Mouse (Mus musculus): Measurements from ENCODE around the gene Tbc1d24.

Tbc1d24 gene

DNA sequence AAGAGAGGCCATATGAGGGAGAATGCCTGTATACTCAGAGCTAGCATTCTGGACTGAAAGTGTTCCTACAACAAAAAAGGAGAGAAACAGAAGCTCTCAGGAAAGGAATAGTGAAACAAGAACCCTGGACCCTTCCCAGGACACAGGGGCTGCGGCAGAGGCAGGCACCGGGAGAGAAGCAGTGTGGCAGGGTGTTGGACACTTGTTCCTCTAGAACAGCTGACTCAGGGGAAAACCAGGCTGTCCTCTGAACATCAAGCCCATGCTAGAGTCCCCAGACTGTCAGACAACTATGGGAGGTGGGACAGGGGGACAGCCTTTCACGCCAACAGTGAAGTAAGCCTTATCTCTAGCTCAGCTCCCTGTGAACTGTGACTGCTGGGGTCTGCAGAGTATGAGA is 5.2 kb upstream of the Tbc1d24 start:
- DNase-seq (ENCODE audit: low read depth, low spot score) = no peak

DNA sequence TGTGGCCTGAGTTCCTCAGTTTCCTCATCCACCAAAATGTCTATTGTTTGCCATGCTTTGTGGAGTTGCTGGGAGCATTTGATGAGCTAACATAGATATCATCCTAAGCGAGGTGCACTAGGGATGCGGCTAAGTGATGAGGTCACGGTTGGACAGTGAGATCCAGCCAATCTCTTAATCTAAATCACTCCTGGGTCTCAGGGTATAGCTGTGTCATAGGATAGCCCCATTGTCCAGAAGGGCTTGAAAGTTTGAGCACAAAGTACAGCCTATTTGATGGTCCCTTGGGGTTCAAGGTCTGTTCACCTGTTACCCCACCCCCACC is 4.5 kb upstream of the Tbc1d24 start:
- DNase-seq (ENCODE audit: low read depth, low spot score) = no peak

DNA sequence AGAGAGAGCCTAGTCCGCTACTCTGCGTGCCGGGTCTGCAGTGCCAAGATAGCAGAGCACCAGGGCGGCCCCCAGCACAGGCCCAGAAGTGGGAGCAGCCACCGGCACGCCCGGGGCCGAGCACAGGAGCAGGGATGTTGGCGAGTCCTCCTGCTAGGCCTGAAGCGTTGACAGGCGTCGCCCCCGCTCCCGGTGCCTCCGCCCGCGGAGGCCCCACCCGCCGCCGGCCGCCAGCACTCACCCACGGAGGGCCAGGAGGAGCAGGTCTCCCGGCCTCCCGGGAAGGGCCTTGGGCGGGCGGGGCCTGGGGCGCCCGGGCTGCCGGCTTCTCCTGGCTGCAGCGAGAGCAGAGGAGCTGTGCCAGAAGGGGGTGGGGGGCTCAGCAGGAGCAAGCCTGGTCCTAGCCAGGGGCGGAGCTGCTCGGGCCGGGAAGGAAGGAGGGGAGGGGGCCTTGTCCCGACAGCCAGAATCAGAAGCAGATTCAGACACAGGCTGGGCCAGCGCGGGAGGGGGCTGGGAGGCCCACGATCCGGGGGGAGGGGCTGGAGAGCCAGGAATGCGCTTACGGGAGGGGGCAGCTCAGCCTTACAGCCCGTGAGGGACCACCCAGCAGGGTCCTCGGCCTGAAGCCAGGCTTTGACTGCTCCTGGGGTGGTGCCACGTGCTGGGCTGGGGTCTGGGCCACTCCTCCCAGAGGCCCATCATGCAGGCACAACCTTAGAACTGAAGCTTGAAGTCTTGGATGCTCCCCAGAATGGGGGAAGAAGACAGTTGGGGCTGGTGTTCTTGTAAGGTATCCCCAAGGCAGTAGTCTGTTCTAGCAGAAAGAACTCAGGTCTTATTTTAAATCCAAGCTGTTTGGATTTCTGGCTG is 3.9 kb upstream of the Tbc1d24 start, which contains the start of gene Ntn3:
Ntn3 (minus strand) TSS at position 489 of the 873 bp plus-strand sequence.
- DNase-seq (ENCODE audit: low read depth, low spot score) = peak; percentile 84

DNA sequence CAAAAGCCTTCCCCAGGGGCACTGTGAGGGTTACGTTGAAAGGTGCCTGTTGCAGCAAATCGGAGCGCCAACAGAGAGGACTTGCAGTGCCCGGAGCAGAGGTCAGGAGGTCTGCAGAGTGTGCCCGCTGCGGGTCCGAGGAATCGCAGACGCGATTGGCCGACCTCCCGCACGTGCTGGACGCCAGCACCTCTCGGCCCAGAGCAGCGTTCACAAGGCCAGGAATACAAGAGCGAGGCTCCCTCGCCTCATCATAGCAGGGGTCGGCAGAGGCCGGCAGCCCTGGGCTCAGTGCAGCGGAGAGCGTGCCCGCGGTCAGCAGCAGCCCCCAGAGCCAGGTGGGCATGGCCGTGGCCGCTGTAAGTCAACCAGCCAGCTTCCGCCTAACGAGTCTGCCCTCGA is 3.3 kb upstream of the Tbc1d24 start:
- DNase-seq (ENCODE audit: low read depth, low spot score) = peak; percentile 49

DNA sequence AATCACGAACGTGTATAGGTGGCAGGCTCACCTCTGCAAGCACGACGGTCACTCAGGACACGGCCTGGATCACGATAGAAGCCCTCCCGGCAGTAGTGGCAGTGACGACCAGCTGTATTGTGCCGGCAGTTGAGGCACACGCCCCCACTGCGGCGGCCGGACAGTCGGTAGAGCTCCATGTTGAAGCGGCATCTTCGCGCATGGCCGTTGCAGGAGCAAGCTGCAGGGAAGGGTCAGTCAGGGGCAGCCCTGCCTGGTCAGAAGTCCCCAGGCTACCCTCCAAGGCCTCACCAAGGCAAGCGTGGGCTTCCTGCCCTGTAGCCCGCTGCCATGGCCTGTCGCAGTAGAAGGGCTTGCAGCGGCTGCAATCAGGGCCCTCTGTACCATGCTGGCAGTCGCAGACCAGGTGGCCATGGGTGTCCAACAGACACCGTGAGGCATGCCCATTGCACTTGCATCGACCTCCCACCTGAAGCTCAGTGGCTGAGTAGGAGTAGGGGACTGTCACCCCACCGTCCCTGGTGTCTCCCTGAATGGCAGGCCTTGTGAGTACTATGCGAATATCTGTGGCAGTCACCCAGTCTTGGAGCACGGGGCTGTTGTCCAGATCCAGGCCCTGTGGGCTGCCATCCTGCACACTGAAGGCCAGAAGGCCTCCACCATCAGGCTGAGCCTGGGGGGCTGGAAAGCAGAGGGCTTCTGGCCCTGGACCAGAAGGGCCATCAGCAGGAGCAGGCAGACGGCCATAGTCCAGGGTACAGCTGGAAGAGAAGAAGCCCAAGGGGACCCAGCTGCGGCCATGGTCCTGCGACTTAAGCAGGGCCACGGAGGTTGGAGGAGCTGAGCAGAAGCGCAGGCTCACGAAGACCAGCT is 2.6 kb upstream of the Tbc1d24 start:
- DNase-seq (ENCODE audit: low read depth, low spot score) = no peak

DNA sequence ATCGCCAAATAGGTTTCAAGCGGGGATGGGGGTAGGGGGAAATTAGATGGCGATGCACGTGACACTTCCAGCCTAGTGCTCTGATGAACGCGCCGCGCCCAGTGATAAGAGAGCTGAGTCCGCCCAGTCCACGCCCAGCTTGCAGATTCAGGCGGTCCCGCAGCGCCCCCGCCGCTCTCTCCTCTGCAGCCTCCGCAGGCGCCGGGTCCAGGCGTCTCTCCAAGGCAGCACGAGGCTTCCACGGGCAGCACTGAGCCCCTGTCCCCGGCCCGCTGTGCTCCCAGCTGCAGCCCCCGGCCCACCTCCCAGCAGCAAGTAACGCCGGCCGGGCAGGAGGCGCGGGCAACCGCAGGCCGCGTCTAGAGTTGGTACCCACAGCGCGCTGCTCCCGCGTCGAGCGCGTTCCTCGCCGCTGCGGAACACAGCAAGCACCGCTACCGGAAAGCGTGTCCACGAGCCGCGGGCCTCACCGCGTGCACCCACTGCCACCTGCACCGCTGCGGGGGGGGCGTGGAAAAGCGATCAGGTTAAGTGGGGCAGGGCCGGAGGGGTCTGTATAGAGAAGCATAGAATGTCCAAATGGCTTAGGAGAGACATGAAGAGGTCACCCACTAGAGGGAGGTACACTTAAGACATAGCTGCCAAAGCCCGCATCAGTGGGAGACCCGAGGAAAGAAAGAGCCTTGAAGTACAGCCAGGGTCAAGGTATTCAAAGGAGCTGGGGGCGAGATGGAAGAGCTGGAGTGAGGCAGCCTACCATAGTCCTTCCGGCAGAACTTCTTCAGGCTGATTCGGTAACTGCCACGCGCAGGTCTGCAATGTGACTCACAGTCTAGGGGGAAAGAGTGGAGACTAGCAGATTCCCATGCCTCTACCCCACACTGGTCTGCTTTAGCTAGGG is 1.3 kb upstream of the Tbc1d24 start:
- DNase-seq (ENCODE audit: low read depth, low spot score) = peak; percentile 50

DNA sequence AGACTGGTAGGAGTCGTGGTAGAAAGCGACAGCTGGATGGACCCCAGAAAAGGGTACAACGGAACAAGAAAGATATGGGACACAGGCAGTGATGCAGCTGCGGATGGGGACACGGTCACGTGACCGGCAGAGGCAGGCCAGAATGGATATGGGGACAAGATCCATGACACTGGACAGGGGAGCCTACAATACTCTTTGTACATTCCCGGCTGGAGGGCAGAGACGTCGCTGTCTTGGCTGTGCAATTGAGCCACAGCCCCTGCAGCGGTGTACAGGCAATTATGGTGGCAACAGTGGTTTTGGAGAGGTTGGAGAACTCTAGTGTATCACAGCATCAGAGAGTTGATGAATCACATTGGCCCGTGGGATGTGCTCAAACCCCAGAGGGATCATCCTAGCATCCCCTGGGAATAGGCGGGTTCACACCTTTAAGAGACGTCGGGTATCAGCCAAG is 573 bp upstream of the Tbc1d24 start:
- DNase-seq (ENCODE audit: low read depth, low spot score) = no peak

DNA sequence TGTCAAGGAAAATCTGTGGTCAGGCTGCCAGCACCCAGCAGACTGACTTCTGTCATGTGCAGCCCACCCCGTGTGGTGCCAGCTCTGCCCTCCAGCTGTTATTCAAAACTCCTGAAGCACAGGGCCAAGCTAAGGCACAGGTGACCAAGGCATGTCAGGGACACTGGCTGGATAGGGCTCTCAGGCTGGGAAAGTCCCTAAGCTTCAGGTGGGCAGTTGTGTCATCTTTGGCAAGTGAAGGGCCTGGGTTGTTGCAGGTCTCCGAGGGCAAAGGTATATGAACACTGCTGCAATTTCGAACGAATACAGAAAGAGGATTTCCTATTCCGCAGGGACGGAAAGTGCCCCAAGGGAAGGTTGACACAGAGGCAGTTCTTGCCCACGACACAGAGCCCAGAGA is 516 bp downstream of the Tbc1d24 start:
- DNase-seq (ENCODE audit: low read depth, low spot score) = no peak

DNA sequence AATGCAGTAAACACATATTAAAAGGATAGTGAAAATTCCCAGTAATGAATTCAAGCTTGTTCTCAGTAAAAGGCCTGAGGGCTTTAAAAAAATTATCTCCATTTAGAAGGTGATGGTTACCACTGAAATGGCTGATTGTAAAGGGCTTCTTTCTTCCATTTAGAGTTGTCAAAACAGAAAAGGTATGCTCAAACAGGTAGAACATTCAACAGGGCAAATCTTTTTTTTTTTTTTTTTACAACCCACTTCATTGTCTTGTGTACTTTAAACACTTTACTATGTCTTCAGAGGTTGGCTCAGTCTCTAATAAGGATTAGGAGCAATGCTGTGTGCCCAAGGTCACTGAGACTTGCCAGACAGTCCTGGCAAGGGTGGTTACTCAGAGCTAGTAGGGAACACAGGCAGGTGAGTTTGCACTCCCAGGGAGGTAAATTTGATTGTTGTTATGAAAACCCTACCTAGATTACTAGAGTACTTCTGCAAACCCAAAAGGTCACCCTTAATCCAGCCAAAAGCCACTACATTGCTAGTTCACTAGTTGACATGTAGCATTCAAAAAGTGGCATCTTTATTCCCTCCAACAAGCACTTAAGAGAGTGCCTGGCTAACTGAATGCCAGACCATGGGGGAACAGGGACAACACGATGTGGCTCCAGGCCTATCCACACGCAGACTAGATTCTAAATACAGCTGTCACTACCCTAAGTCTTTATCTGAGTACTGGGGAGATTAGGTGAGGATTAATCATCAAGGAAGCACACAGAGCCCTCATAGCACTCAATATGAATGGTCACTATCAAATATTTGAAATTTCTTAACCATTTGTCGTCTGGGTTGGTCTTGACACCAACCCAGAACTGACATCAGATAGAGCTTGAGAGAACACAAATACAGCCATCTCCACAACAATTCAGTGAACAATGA is 1.5 kb downstream of the Tbc1d24 start:
- DNase-seq (ENCODE audit: low read depth, low spot score) = no peak

DNA sequence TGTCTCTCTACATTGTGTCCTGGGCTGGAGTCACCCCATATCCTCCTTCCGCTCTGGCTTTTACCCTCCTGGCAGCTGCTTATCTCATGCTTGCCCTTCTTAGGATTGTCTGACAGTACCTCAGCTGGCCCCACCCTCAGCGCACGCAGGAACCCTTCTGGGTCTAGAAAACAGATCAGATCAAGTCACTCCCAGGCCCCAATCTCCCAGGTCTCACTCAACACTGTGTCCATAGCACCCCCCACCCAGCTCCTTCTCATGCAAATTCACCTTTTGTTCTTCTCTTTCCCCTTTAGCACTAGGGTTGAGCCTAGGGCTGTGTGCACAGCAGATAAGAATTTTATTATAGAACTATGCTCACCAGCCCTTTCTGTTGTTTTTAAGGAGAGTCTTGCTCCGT is 2.3 kb downstream of the Tbc1d24 start:
- DNase-seq (ENCODE audit: low read depth, low spot score) = no peak

DNA sequence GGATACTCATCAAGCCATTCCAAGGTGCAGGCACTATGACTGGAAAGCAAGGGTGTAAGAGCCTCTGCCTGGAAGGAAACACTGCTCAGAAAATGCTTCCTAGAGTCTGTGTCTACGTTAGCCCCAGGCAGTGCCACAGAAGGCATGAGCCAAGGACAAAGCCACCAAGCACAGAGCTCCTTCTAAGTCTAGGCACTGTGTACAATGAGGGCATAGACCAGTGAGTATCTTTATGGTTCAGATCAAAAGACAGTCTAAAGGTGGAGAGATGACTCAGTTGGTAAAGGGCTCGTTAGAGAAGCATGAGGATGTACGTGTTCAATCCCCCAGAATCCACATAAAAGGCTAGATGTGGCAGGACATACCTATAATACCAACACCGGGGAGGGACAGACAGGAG is 4.3 kb downstream of the Tbc1d24 start:
- DNase-seq (ENCODE audit: low read depth, low spot score) = no peak

DNA sequence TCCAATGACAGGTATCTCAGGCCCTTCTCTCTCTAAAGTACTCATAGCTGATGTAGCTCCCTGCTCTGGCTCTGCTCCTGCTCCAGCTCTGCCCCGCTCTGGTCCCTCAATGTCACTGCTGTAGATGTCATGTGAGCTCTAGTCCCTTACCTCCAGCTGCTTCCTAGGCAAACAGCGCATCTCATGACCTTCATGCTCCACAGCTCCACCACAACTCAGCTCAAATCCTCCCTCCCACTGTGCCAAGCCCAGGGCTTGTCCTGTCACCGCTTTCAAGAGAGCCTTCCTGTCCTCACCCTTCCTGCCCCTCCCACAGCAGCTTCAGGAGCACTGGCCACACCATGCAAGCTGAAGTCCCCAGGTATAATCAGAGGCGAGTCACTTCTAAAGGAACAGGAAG is 5.6 kb downstream of the Tbc1d24 start:
- DNase-seq (ENCODE audit: low read depth, low spot score) = no peak

DNA sequence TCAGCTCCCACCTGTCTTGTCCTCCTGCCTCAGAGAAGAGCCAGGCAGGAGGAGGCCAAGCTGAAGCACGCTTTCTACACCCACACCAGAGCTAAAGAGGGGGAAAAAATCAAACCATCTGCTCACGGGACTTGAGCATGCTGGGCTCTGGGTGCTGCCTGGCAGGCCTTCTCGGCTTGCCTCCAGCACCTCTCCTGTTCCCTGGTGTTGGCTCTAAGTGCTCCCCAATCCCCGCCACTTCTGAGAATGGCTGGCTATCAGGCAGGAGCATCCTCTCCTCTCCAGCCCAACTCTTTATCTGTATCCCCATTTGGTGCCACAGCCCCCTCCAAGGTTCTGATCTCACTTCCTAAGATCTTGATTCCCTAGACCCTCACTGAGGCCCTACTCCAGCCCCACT is 6.1 kb downstream of the Tbc1d24 start:
- no peak for DNase-seq (ENCODE audit: low read depth, low spot score)

DNA sequence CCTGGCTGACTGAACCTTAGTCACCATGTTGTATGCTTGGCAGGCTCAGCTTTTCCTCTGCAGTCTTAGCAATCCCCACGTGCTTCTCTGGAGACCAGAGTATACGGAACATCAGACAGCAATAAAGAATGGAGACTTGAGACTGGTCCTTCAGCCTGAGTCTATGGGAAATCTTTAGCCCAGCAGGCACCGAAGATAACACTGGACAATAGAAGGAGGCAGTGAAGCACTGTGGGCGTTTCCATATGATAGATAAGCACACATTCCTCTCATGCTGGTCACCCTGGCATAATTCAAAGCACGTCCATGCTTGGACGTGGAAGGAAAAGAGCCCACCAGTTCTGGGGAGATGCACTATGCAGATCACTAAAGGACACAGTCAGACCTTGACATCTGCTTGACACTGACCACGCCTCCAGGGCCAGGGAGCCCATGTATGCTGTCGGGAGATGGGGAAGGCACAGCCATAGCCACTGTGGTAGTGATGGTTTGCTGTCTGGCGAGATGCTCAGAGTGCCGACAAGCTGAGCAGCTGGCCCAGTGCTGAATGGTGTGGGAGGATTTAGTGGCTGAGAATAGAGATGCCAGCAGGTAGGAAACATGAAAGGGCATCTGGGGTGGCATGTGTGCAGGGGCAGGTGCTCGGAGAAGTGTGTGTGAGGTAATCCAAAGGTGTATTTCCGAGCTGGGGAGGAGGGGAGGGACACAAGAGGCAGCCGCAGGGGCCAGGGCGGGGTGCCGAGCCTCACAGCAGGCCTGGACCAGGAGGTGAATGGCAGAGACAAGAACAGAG is 8.1 kb downstream of the Tbc1d24 start:
- DNase-seq (ENCODE audit: low read depth, low spot score) = no peak

DNA sequence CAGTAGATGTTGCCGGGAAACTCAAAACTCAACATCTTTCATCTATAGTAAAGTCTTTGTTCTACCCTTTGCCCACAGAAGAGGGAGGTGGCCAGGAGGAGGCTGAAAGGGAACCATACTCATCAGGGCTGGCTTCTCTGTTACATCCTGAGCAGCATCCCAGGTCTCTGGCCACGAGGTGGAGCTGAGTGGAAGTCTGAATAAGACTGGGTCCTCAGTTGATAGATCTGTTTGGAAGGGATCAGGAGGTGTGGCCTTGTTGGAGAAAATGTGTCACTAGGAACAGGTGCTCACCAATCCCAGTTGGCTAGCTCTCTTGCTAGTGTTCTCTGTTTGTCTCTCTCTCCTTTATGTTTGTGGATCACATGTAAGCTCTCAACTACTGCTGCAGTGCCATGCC is 10.0 kb downstream of the Tbc1d24 start:
- DNase-seq (ENCODE audit: low read depth, low spot score) = no peak

DNA sequence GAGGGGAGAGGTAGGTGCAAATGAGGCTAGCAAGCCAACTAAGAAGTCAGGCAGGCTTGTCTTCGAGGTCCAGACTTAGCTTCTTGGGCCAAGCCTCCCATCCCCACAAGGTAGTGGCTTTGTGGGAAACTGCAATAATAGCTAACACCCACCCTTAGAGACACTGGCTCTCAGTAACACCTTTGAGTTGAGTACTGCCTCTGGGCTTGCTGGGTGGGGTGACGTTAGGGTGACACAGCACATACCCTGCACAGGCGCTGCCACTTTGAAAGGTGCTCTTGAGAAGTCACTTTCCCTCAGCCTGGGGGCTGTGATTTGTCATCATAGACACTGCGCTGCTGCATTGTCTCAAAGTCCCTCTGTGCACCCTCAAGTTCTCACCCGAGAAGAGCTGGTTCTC is 11.6 kb downstream of the Tbc1d24 start:
- no peak for DNase-seq (ENCODE audit: low read depth, low spot score)

DNA sequence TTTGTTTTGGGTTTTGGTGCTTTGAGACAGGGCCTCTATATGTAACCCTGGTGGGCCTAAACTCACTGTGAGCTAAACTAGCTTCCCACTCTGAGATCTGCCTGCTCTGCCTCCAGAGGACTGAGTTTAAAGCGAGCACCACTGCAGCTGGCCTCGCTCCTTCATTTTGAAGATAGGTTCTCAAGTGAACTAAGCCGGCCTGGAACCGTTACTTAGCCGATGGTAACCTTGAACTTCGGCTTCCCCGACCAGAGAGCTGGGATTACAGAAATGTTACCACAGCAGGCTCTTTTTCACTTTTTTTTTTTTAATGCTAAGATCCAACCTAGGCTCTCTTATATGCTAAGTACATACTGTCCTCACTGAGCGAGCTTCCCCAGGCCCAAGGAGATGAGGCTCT is 12.1 kb downstream of the Tbc1d24 start:
- DNase-seq (ENCODE audit: low read depth, low spot score) = no peak

DNA sequence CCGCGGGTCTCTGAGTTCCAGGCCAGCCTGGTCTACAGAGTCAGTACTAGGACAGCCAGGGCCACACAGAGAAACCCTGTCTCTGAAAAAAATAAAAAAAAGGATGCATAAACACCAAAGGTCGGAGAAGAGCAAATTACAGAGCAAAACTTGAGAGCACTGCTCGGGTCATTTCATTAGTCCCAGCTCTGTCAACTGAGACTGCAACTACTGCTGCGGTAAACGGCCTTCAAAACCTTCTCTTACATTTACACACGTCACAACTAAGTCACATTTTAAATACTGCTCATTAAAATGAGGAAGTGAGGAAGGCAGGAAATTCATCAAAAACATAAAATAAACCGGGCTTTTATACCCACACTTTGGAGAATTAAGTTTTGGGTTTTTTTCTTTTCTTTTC is 12.5 kb downstream of the Tbc1d24 start:
- no peak for DNase-seq (ENCODE audit: low read depth, low spot score)

DNA sequence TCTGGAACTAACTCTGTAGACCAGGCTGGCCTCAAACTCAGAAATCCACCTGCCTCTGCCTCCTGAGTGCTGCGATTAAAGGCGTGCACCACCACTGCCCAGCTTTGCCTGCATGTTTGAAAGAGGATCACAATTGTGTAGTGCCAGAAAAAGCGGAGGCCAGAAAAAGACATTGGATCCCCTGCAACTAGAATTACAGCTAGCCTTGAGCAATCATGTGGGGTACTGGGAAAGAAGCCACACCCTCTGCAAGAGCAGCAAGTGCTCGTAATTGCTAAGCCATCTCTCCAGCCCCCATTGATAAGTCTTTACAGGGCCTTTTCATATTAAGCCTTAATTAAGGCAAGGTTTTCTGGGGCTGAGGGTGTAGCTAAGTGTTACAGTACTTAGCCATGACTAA is 13.9 kb downstream of the Tbc1d24 start:
- no peak for DNase-seq (ENCODE audit: low read depth, low spot score)

DNA sequence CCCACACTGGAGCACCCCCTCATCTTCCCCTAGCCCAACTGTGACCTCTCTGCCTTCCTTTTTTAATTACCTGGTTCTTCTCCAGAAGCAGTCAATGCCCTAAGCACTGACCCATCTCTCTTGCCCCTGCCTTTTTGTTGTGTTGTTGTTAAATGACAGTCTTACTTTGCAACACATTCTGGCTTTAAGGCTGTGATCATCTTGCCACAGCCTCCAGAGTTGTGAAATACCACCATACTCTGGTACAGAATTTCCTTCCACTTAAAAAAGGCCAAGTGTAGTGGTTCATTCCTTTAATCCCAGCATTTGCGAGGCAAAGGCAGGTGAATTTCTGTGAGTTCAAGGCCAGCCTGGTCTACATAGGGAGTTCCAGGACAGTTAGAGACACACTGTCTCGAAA is 14.4 kb downstream of the Tbc1d24 start:
- no peak for DNase-seq (ENCODE audit: low read depth, low spot score)

Data from mesoderm, embryonic 11.5 days (tissue).